21 mouse cellular contexts compared by ENCODE assay signal in the genomic region with DNA sequence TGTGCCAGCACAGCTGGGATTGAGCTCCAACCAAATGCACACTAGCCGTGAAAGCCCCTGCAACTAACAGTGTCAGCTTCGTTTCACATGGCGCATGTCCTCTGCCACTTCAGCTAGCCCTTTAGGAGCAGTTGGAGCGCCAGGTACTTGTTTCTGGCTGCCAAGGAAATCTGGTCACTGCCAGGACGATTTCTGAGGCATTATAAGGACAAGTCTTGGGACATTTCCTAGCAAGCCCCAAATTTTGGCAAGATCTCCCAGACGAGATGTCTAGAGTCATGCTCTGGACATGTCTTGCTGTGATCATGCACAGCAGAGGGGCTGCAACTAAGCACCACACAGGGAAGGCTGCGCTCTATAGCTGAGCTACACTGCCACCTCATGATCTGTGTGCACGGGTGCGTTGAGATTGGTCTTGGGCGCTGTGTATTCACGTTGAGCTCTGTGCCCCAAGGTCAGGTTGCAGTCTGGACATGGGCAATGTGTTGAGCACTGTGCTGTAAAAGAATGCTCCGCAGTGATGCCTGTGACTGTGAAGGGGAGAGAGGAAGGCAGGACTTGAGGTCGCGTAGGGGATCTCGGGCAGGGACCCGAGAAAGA. TPM values are rescaled to one million over a fixed set of nuclear protein-coding genes. Genes with fewer than 3 reads are reported as not detected.
DNase-seq lines count a peak whose midpoint lies in the region; ATAC-seq and TF ChIP-seq lines count a peak whose summit lies in the region.
"Had no signal": no experiment of that assay in that cellular context is flagged by ENCODE, and none has a peak within 500 bp of the region (broad histone marks: within the 10 kb centered on the region; RNA-seq: fewer than 3 reads in every experiment).

No protein-coding gene starts in this region.

- peak overlapping the region; percentile 10; the same call in 1 of the 2 replicates for H3K4me3 ChIP-seq in E14TG2a.4 (replicated peaks; ENCODE audit: low read length)
- no peak overlapping the region for H3K4me3 ChIP-seq in hindbrain, embryonic 11.5 days (ENCODE audit: low read depth, low read length)
- H3K4me3 ChIP-seq: hindbrain, embryonic 10.5 days; layer of hippocampus, adult 2 months; limb, embryonic 13.5 days; liver, embryonic 12.5 days; stomach, embryonic 15.5 days had no signal

- peaks cover 20% of the 10 kb centered on the region for H3K4me1 ChIP-seq in E14TG2a.4 (replicated peaks; ENCODE audit: low read depth, low read length)
- no peaks in the 10 kb centered on the region for H3K4me1 ChIP-seq in hindbrain, embryonic 11.5 days (replicated peaks; ENCODE audit: control insufficient read depth, insufficient read depth, low read length)
- H3K4me1 ChIP-seq: hindbrain, embryonic 10.5 days; limb, embryonic 13.5 days; liver, embryonic 12.5 days; stomach, embryonic 15.5 days had no signal

- DNase-seq in adrenal gland, postnatal 10 days: peak; percentile 37
- DNase-seq in adrenal gland, adult 2 months: no peak
- peak; percentile 63 for DNase-seq in cerebellum, adult 11-12 months
- peak; percentile 81 to 82 for DNase-seq in cerebellum, postnatal 10 days
- no peak for DNase-seq in urinary bladder, postnatal 25 days (ENCODE audit: low spot score)
- DNase-seq in urinary bladder, postnatal 14 days (ENCODE audit: low spot score): no peak
- no peak for DNase-seq in hindbrain, embryonic 11.5 days (ENCODE audit: low spot score)
- DNase-seq: kidney, postnatal 25 days; layer of hippocampus, postnatal 36 days; lung, adult 18-20 months; lung, postnatal 10 days; thymus, postnatal 25 days had no signal

- H3K27me3 ChIP-seq in E14TG2a.4 (ENCODE audit: insufficient read depth, low read length): no peaks in the 10 kb centered on the region
- H3K27me3 ChIP-seq in hindbrain, embryonic 11.5 days (ENCODE audit: control insufficient read depth, insufficient read depth, low read length): no peaks in the 10 kb centered on the region
- H3K27me3 ChIP-seq: limb, embryonic 13.5 days; liver, embryonic 12.5 days; stomach, embryonic 15.5 days had no signal

- peaks cover 12% of the 10 kb centered on the region; the same call in 1 of the 2 replicates for H3K36me3 ChIP-seq in E14TG2a.4 (ENCODE audit: insufficient read depth, low read length)
- H3K36me3 ChIP-seq in hindbrain, embryonic 11.5 days (ENCODE audit: control insufficient read depth, insufficient read depth, low read length): peaks cover 6% of the 10 kb centered on the region

- no peak overlapping the region for H3K9ac ChIP-seq in hindbrain, embryonic 11.5 days (ENCODE audit: low read depth, low read length)
- H3K9ac ChIP-seq: limb, embryonic 13.5 days; liver, embryonic 12.5 days; stomach, embryonic 15.5 days had no signal

- WGBS in hindbrain, embryonic 11.5 days: 84% methylated on average over 16 of the region's 16 CpGs

- H3K4me2 ChIP-seq in hindbrain, embryonic 11.5 days (replicated peaks; ENCODE audit: low read depth, low read length): no peak overlapping the region
- H3K4me2 ChIP-seq: limb, embryonic 13.5 days; liver, embryonic 12.5 days; midbrain, embryonic 11.5 days; stomach, embryonic 15.5 days had no signal

- no peak overlapping the region for H3K27ac ChIP-seq in hindbrain, embryonic 11.5 days (ENCODE audit: low read depth, low read length)
- H3K27ac ChIP-seq: hindbrain, embryonic 10.5 days; hindbrain, postnatal 0 days; layer of hippocampus, adult 2 months; limb, embryonic 13.5 days; liver, embryonic 12.5 days; stomach, embryonic 15.5 days had no signal

- H3K9me3 ChIP-seq in E14TG2a.4 (ENCODE audit: low read length): no peaks in the 10 kb centered on the region
- H3K9me3 ChIP-seq in hindbrain, embryonic 11.5 days (ENCODE audit: control insufficient read depth, low read length): no peaks in the 10 kb centered on the region
- H3K9me3 ChIP-seq: hindbrain, embryonic 10.5 days; limb, embryonic 13.5 days; liver, embryonic 12.5 days; stomach, embryonic 15.5 days had no signal

- no peak for TF ChIP-seq CTCF in E14TG2a.4 (conservative IDR thresholded peaks at IDR 0.05; ENCODE audit: low read length)

- ATAC-seq in hindbrain, embryonic 11.5 days (ENCODE audit: low FRiP score): no peak
- ATAC-seq: hindbrain, postnatal 0 days; intestine, embryonic 16.5 days; liver, embryonic 12.5 days had no signal

RNA-seq across cellular contexts. Expression of gene Setd7, which starts 35.4 kb away (rescaled TPM):
- total RNA-seq in adrenal gland, postnatal 10 days (2021): 10 to 100 TPM; 30.9 to 32.6 TPM
- total RNA-seq in adrenal gland, adult 2 months (2021): 10 to 100 TPM; 37.2 to 53.2 TPM
- 14.2 and 17.6 TPM in 2 replicates for polyA plus RNA-seq in adrenal gland, adult 2 months (2012; rRNA removed)
- 4.0 and 8.2 TPM in 2 replicates for polyA plus RNA-seq in hindbrain, embryonic 11.5 days (2014; fragmentation: Nextera tagmentation; extraction: Ambion mirVana)

RNA-seq across cellular contexts. Expression of gene Rab33b, which starts 41.6 kb away (rescaled TPM):
- total RNA-seq in adrenal gland, postnatal 10 days (2021): 10 to 100 TPM; 13.8 to 14.6 TPM
- total RNA-seq in adrenal gland, adult 2 months (2021): 10 to 100 TPM; 12.3 to 13.5 TPM
- 7.6 and 9.4 TPM in 2 replicates for polyA plus RNA-seq in adrenal gland, adult 2 months (2012; rRNA removed)
- polyA plus RNA-seq in hindbrain, embryonic 11.5 days (2014; fragmentation: Nextera tagmentation; extraction: Ambion mirVana): 11.7 and 16.4 TPM in 2 replicates

Comparison
In these comparisons a context has a peak if more than half of its experiments do, and no peak if none do; other contexts are left out.
1. DNase-seq: peak in adrenal gland, postnatal 10 days (single experiment), cerebellum, adult 11-12 months (single experiment) and cerebellum, postnatal 10 days (2 of 2); none in adrenal gland, adult 2 months (single experiment), urinary bladder, postnatal 25 days (single experiment), urinary bladder, postnatal 14 days (single experiment) and hindbrain, embryonic 11.5 days (single experiment).